Mouse (Mus musculus): ENCODE results near the gene Mdga1. TPM values are rescaled to one million over a fixed set of nuclear protein-coding genes. Genes with fewer than 3 reads are reported as not detected.

Mdga1 gene
- polyA plus RNA-seq, 2 experiments, result 4.8 to 13.2 TPM

DNA sequence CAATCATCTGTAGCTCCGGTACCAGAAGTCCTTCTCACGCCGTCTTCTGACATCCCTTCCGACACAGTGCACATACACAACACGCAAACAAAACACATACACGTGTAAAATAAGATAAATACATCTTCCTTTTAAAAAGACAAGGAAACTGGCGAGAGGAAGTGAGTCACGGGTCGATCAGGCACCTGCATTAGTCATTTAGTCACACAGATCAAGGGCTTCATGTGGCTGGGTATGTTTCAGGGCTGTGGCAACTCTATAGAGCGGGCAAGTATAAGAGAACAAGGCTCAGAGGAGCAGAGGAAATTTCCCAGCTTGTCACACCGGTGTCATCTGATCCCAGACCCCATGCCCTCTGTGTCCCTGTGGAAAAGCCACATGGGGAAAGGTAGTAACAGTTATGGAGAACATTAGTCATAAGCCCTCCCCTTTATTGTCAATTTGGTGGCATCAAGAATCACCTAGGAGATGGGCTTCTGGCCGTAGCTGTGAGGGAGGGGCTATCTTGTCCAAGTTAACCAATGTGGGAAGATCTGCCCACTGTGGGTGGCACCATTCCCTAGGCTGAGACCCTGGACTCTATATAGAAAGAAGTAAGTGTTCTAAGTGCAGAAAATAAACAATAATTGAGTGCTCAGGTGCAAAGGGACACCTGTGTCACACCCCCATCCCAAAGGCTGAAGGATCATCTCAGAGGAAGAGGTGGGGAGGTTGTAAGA lies 35.6 kb downstream of the Mdga1 start:
- H3K9me3 ChIP-seq (ENCODE audit: control insufficient read depth, low read length), result no peaks in the 10 kb centered on the region
- no peak for TF ChIP-seq POLR2A (IDR thresholded peaks at IDR 0.05; ENCODE audit: borderline replicate concordance, extremely low read depth, insufficient read depth, insufficient read length)

GRCm38 (mm10) chr17:29932753-29933152 lies 37.1 kb downstream of the Mdga1 start:
- H3K27me3 ChIP-seq (ENCODE audit: control insufficient read depth, insufficient read depth, low read length), result no peaks in the 10 kb centered on the region
- WGBS, result 76% methylated on average over 6 of the region's 6 CpGs

More for the DNA sequence above, 35.6 kb downstream of the Mdga1 start:
- Histone ChIP-seq H3K9ac (ENCODE audit: low read depth, low read length, severe bottlenecking) (no peak overlapping the region), H3K36me3 (ENCODE audit: control insufficient read depth, insufficient read depth, low read length) (no peaks in the 10 kb centered on the region), H3K4me1 (ENCODE audit: control insufficient read depth, insufficient read depth, low read length) (no peaks in the 10 kb centered on the region), H3K4me3 (replicated peaks; ENCODE audit: low read length) (no peak overlapping the region), H3K27me3 (ENCODE audit: control insufficient read depth, insufficient read depth, low read length) (no peaks in the 10 kb centered on the region), H3K4me2 (replicated peaks; ENCODE audit: low read depth, low read length, severe bottlenecking) (no peak overlapping the region), H3K27ac (replicated peaks; ENCODE audit: low read depth, low read length) (no peak overlapping the region)
- WGBS, result 87% methylated on average over 12 of the region's 12 CpGs
- ATAC-seq (ENCODE audit: low FRiP score, low read depth) (no peak), DNase-seq (ENCODE audit: low spot score) (no peak)

DNA sequence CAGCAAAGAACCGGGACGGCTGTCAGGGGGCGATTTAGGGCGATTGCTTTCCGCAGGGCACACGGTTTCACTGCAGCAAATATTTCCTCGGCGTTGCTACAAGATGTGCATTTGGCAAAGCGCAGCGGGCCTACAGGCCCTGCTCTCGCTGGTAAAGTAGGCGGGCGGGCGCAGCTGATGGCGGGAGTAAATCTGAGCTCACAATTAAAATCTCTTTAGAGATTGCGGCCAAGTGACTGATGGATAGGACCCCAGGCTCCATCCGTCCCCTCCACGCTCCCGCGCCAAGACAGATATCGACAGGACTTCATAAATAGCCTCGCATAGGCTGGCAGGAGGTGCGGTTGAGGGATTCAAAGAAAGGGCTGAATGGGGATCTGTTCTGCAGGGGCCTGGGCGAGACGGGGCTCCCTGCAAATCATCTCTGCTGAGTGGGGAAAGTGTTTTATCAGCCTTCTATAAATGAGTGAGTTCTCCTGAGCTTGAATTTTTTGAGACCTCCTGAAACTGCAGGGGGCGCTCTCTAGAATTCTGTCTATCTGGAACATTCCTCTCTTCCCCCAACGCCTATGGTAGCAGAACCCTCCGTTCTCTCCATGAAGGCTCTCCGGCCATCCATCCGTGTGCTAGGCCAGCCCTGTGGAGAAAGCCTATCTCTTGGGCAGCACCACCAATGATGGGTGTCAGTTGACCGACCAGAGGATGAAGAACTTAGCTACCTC lies 38.5 kb downstream of the Mdga1 start:
- H3K4me1 ChIP-seq (ENCODE audit: control insufficient read depth, insufficient read depth, low read length), result no peaks in the 10 kb centered on the region
- H3K4me2 ChIP-seq (replicated peaks; ENCODE audit: low read depth, low read length, severe bottlenecking), result no peak overlapping the region
- no peak overlapping the region for H3K4me3 ChIP-seq (replicated peaks; ENCODE audit: low read length)
- H3K27ac ChIP-seq (replicated peaks; ENCODE audit: low read depth, low read length), result no peak overlapping the region
- no peaks in the 10 kb centered on the region for H3K27me3 ChIP-seq (ENCODE audit: control insufficient read depth, insufficient read depth, low read length)
- no peak for ATAC-seq (ENCODE audit: low FRiP score, low read depth)
- DNase-seq (ENCODE audit: low spot score), result no peak
- TF ChIP-seq POLR2A (IDR thresholded peaks at IDR 0.05; ENCODE audit: borderline replicate concordance, extremely low read depth, insufficient read depth, insufficient read length), result no peak
- no peaks in the 10 kb centered on the region for H3K9me3 ChIP-seq (ENCODE audit: control insufficient read depth, low read length)
- no peaks in the 10 kb centered on the region for H3K36me3 ChIP-seq (ENCODE audit: control insufficient read depth, insufficient read depth, low read length)
- 85% methylated on average over 31 of the region's 31 CpGs for WGBS
- no peak overlapping the region for H3K9ac ChIP-seq (ENCODE audit: low read depth, low read length, severe bottlenecking)

More at GRCm38 (mm10) chr17:29932753-29933152, 37.1 kb downstream of the Mdga1 start:
- no peak for TF ChIP-seq POLR2A (IDR thresholded peaks at IDR 0.05; ENCODE audit: borderline replicate concordance, extremely low read depth, insufficient read depth, insufficient read length)
- Histone ChIP-seq H3K4me2 (replicated peaks; ENCODE audit: low read depth, low read length, severe bottlenecking) (no peak overlapping the region), H3K4me3 (replicated peaks; ENCODE audit: low read length) (no peak overlapping the region), H3K27ac (replicated peaks; ENCODE audit: low read depth, low read length) (no peak overlapping the region), H3K9me3 (ENCODE audit: control insufficient read depth, low read length) (no peaks in the 10 kb centered on the region), H3K36me3 (ENCODE audit: control insufficient read depth, insufficient read depth, low read length) (no peaks in the 10 kb centered on the region), H3K9ac (ENCODE audit: low read depth, low read length, severe bottlenecking) (no peak overlapping the region), H3K4me1 (ENCODE audit: control insufficient read depth, insufficient read depth, low read length) (no peaks in the 10 kb centered on the region)
- ATAC-seq (ENCODE audit: low FRiP score, low read depth), result no peak
- DNase-seq (ENCODE audit: low spot score), result no peak

DNA sequence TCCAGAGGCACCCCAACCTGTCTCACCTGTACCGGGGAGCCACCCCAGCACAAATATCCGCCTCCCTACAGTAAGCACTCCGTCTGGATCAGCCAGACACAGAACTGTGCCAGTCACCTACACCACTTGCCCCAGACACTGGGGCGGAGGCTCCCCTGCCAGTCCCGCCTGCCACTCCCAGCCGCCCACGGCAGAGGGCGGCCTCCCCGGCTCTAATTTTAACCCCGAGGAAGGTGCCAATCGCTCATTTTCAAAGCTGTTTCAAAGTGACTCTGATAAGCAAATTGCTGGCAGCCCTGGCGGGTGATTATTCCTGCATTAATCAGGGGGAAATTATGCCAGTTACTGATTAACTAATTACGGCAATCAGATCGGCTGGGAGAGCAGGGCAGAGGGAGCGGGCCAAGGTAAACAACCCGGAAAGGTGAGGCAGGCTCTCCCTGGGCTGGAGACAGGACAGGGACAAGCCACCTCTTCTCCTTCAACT lies 41.1 kb downstream of the Mdga1 start:
- no peak for DNase-seq (ENCODE audit: low spot score)
- WGBS, result 31% methylated on average over 16 of the region's 16 CpGs
- no peak overlapping the region for H3K4me3 ChIP-seq (replicated peaks; ENCODE audit: low read length)
- H3K27me3 ChIP-seq (ENCODE audit: control insufficient read depth, insufficient read depth, low read length), result no peaks in the 10 kb centered on the region
- H3K36me3 ChIP-seq (ENCODE audit: control insufficient read depth, insufficient read depth, low read length), result no peaks in the 10 kb centered on the region
- ATAC-seq (ENCODE audit: low FRiP score, low read depth), result no peak
- no peak overlapping the region for H3K4me2 ChIP-seq (replicated peaks; ENCODE audit: low read depth, low read length, severe bottlenecking)
- no peaks in the 10 kb centered on the region for H3K4me1 ChIP-seq (ENCODE audit: control insufficient read depth, insufficient read depth, low read length)
- no peak overlapping the region for H3K27ac ChIP-seq (replicated peaks; ENCODE audit: low read depth, low read length)
- no peak for TF ChIP-seq POLR2A (IDR thresholded peaks at IDR 0.05; ENCODE audit: borderline replicate concordance, extremely low read depth, insufficient read depth, insufficient read length)
- no peak overlapping the region for H3K9ac ChIP-seq (ENCODE audit: low read depth, low read length, severe bottlenecking)
- no peaks in the 10 kb centered on the region for H3K9me3 ChIP-seq (ENCODE audit: control insufficient read depth, low read length)

DNA sequence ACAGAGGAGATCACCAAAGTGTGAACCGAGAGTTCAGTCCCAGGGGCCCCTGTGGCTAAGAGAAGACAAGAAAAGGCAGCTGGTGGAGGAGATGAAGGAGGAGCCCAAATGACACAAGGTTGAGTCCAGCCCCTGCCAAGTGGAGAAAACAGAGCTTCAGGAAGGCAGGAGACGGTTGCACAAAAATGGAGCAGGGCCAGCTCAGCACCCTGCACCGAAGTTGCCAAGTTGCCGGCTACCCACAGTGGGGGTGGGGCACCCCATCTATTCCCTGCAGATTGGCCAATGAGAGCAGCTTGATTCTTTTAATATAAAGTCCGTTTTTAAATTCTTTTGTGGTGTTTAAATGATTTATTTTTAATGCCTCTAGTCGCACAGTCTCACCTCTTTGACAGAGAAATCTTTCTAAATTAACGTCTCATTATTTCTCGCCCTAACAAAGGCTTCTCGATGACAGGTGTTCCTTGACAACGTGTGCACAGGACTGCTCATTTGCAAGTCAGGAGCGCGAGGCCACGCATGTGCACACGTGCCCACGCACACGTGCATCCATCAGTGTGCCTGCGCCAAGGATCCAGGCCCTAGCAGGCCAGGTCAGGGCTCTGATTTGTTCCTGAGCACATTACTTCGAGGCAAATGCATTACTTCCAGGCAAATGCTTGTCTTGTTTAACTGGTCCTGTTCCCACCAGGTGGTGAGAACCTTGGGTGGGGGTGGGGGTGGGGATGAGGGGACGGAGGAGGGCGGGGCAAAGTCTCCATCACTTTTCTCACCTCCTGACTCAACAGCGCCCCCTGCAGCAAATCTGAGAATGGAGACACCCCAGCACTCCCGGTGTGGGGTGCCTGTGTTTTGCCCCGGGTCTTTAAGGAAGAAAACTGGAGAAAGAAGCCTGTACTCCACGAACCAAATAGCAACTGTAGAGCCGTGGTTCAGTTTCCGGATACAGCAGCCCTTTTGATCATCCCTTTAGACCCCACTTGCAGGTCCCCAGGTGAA lies 44.0 kb downstream of the Mdga1 start:
- Histone ChIP-seq H3K4me3 (replicated peaks; ENCODE audit: low read length) (no peak overlapping the region), H3K27ac (replicated peaks; ENCODE audit: low read depth, low read length) (no peak overlapping the region), H3K4me1 (ENCODE audit: control insufficient read depth, insufficient read depth, low read length) (no peaks in the 10 kb centered on the region), H3K9me3 (ENCODE audit: control insufficient read depth, low read length) (no peaks in the 10 kb centered on the region), H3K9ac (ENCODE audit: low read depth, low read length, severe bottlenecking) (no peak overlapping the region), H3K4me2 (replicated peaks; ENCODE audit: low read depth, low read length, severe bottlenecking) (no peak overlapping the region), H3K27me3 (ENCODE audit: control insufficient read depth, insufficient read depth, low read length) (no peaks in the 10 kb centered on the region), H3K36me3 (ENCODE audit: control insufficient read depth, insufficient read depth, low read length) (no peaks in the 10 kb centered on the region)
- no peak for ATAC-seq (ENCODE audit: low FRiP score, low read depth)
- no peak for DNase-seq (ENCODE audit: low spot score)
- TF ChIP-seq POLR2A (IDR thresholded peaks at IDR 0.05; ENCODE audit: borderline replicate concordance, extremely low read depth, insufficient read depth, insufficient read length), result no peak
- WGBS, result 67% methylated on average over 26 of the region's 26 CpGs

Measured in limb, embryonic 14.5 days (tissue).